Mouse (Mus musculus) embryonic facial prominence, embryonic 15.5 days (tissue): ENCODE data around the gene Nxnl1. TPM values are rescaled to one million over a fixed set of nuclear protein-coding genes. Genes with fewer than 3 reads are reported as not detected.

Experiments used
- ATAC-seq: fragments of 200-750 bp; cut with Nextera tagmentation; 2 replicates; pipeline ENCODE4 v1.8.0; 2017; ENCODE audit warnings: low read depth, moderate TSS enrichment; ENCODE audit not compliant: insufficient number of reproducible peaks, low FRiP score, low TSS enrichment
- H3K27ac ChIP-seq: fragments of 300-500 bp; sonication (generic); replicated peaks from 2 replicates; pipeline ENCODE4 v1.5.1; 2015; ENCODE audit warnings: mild to moderate bottlenecking, inconsistent platforms
- H3K27me3 ChIP-seq: fragments of 300-500 bp; sonication (generic); 2 replicates; pipeline ENCODE4 v1.6.1; 2015; ENCODE audit warnings: inconsistent platforms
- H3K36me3 ChIP-seq: fragments of 300-500 bp; sonication (generic); 2 replicates; pipeline ENCODE4 v1.6.1; 2015; ENCODE audit warnings: mild to moderate bottlenecking, inconsistent platforms
- H3K4me1 ChIP-seq: fragments of 300-500 bp; sonication (generic); 2 replicates; pipeline ENCODE4 v1.6.1; 2015; ENCODE audit warnings: inconsistent platforms
- H3K4me2 ChIP-seq: fragments of 300-500 bp; sonication (generic); replicated peaks from 2 replicates; pipeline ENCODE4 v1.6.1; 2015; ENCODE audit warnings: mild to moderate bottlenecking, inconsistent platforms
- H3K4me3 ChIP-seq: fragments of 300-500 bp; sonication (generic); replicated peaks from 2 replicates; pipeline ENCODE4 v1.5.1; 2015; ENCODE audit warnings: mild to moderate bottlenecking, inconsistent platforms
- H3K9ac ChIP-seq: fragments of 300-500 bp; sonication (generic); 2 replicates; pipeline ENCODE4 v1.6.1; 2015; ENCODE audit warnings: inconsistent platforms
- H3K9me3 ChIP-seq: fragments of 300-500 bp; sonication (generic); replicated peaks from 2 replicates; pipeline ENCODE4 v1.6.1; 2016; ENCODE audit warnings: inconsistent platforms
- WGBS: fragments of 180-500 bp; shearing (Covaris S2); methylation state at CpG from one replicate; pipeline ENCODE4 v1.1.7; 2015; 5-methylcytosine and 5-hydroxymethylcytosine counted together
- polyA plus RNA-seq: library from polyadenylated mRNA; unstranded; fragments of >200 nt; fragmentation: Nextera tagmentation; extraction: Ambion mirVana; gene quantifications from 2 replicates; pipeline ENCODE4 v1.2.1, GENCODE M21; 2015

The Nxnl1 gene
- polyA plus RNA-seq: 0.13 and 0.18 TPM in 2 replicates

DNA sequence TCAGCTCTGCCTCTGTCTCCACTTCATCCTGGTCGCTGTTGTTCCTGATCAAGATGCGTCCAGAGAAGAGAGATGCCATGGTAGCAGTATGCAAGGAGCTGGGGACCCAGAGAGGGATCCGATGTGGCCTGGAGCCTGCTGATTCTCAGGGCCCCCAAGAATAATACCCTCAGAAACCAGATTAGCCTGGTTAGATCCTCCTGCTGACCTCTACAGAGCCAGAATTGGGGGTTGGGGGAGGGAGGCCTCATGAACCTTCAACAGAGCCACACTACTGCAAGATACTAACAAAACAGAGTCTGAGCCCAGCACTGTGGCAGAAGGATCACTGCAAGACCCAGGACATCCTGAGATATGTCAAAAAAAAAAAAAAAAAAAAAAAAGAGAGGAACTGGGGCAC, at the start of gene Nxnl1:
Gene Nxnl1, minus strand, starts transcription at position 101 of the 400 bp plus-strand sequence.
- H3K27ac ChIP-seq: no peak within 1 kb of the TSS
- ATAC-seq: no peak
- H3K9ac ChIP-seq: no peak within 1 kb of the TSS
- no peaks in the 10 kb centered on the region for H3K36me3 ChIP-seq
- H3K27me3 ChIP-seq: peaks cover 21% of the 10 kb centered on the region
- WGBS: 55% methylated on average over 3 of the region's 3 CpGs
- no peak within 1 kb of the TSS for H3K4me3 ChIP-seq
- H3K4me2 ChIP-seq: no peak within 1 kb of the TSS
- 0 out of 2 replicates have a peak, but pooled peaks cover 5% of the 10 kb centered on the region for H3K9me3 ChIP-seq
- peaks cover 30% of the 10 kb centered on the region for H3K4me1 ChIP-seq

DNA sequence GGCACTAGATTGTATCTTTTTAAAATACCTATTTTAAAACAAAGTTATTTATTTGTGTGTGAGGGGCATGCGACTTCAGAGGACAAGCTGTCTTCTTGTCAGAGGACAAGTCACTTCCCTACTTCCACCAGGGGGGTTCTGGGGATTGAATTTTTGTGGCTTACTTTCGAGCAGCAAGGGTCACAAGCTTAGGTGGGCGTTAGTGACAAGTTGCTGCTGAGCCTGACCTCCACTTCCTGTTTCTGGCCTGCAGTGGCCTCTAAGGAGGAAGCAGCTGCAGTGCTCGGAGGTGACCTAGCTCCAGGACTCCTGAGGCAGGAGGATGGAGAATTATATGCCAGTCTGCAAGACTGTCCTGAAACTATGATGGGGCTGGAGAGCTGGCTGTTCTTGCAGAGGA, 47.0 kb upstream of the Nxnl1 start:
- Histone ChIP-seq H3K9ac (no peak overlapping the region), H3K27me3 (no peaks in the 10 kb centered on the region), H3K36me3 (peaks cover 51% of the 10 kb centered on the region), H3K4me3 (no peak overlapping the region), H3K4me2 (no peak overlapping the region), H3K27ac (0 out of 2 replicates have a peak overlapping the region, but pooled peaks have one; percentile 2), H3K4me1 (peaks cover 13% of the 10 kb centered on the region), H3K9me3 (no peaks in the 10 kb centered on the region)
- 40% methylated on average over 4 of the region's 4 CpGs for WGBS
- no peak for ATAC-seq

DNA sequence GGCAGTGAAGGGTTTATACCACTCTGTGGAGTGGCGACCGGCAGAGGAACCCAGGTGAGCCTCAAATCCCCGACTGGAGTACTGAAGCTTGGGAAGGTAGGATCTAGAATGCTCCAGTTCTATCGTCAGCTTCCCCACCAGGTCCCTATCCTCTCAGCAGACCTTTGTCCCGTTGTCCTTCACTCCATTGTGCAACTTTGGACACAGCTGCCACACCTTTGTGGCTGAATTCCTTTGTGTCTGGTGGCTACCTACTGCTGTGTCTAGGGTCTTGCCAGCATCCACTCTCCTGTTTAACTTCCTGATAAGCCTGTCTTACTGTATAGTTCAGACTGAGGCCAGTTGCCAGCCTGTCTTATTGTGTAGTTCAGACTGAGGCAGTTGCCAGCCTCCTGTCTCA, 45.7 kb upstream of the Nxnl1 start:
- Histone ChIP-seq H3K4me1 (peaks cover 13% of the 10 kb centered on the region), H3K36me3 (peaks cover 39% of the 10 kb centered on the region), H3K27ac (no peak overlapping the region), H3K9me3 (no peaks in the 10 kb centered on the region), H3K27me3 (no peaks in the 10 kb centered on the region), H3K4me3 (peak overlapping the region; percentile 88), H3K9ac (peak overlapping the region; percentile 83; the same call in 1 of the 2 replicates), H3K4me2 (peak overlapping the region; percentile 71)
- ATAC-seq: no peak
- 47% methylated on average over 5 of the region's 5 CpGs for WGBS

DNA sequence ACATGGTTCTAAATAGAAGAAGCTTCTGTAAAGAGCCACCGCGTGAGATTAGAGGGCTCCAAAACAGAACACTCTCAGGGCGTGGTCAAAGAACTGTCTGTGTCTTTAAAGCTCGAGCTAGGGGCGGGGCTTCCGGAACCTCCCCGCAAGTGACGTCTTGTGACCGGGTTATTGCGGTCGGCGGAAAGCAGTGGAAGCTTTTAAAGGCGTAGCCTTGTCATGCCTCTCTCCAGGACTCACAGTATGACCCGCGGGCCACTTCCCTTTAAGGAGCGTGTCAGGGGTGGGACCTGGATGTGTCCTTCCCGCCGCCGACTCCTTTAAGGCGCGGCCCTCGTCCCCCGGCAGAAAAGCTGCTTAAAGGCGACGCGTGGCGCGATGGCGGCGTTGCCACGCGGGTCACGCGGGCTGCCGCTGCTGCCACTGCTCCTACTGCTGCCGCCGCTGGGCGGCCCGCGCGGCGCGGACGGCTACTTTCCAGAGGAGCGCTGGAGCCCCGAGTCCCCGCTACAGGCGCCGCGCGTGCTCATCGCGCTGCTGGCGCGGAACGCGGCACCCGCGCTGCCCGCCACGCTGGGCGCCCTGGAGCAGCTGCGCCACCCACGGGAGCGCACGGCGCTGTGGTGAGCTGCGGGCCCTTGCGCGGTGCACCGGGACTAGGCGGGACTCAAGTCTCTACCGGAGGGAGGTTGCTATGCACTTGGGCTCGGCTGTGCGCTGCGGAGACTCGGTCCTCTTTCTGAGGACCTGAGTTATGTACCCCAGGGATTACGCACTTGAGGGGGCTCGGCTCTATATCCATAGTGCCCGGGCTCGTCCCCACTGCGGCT, 44.6 kb upstream of the Nxnl1 start, which contains the start of gene Colgalt1:
Gene Colgalt1, plus strand, starts transcription at position 177 of the 830 bp plus-strand sequence.
- Histone ChIP-seq H3K27ac (peak within 1 kb of the TSS; percentile 94), H3K4me3 (peak within 1 kb of the TSS; percentile 88), H3K4me2 (peak within 1 kb of the TSS; percentile 71), H3K4me1 (peaks cover 13% of the 10 kb centered on the region), H3K27me3 (no peaks in the 10 kb centered on the region), H3K9me3 (no peaks in the 10 kb centered on the region), H3K36me3 (peaks cover 28% of the 10 kb centered on the region), H3K9ac (peak within 1 kb of the TSS; percentile 83)
- WGBS: under 1% methylated on average over 82 of the region's 82 CpGs
- peak; percentile 100 for ATAC-seq

DNA sequence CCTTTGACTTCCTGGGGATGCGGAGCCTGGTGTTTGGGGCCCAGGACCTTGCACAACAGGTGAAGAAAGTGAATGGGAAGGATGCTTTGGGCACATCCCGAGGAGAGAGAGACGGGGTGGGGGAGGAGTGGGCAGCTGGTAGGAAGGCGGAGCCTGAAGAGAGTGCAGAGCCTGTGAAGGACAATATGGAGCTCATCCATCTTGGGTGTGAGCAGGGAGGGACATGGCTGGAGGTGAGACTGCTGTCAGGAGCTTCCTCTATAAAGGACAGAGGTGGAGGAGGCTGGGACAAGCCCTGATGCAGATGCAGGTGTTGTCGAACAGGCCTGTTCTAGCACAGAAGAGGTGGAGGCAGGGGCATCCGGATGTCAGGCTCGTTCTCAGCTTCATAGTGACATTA, 37.6 kb upstream of the Nxnl1 start:
- H3K27me3 ChIP-seq: peaks cover 30% of the 10 kb centered on the region
- H3K4me3 ChIP-seq: no peak overlapping the region
- H3K9ac ChIP-seq: no peak overlapping the region
- no peak overlapping the region for H3K4me2 ChIP-seq
- H3K9me3 ChIP-seq: no peaks in the 10 kb centered on the region
- 55% methylated on average over 7 of the region's 7 CpGs for WGBS
- ATAC-seq: no peak
- 0 out of 2 replicates have a peak, but pooled peaks cover 5% of the 10 kb centered on the region for H3K36me3 ChIP-seq
- peaks cover 19% of the 10 kb centered on the region for H3K4me1 ChIP-seq
- H3K27ac ChIP-seq: no peak overlapping the region

DNA sequence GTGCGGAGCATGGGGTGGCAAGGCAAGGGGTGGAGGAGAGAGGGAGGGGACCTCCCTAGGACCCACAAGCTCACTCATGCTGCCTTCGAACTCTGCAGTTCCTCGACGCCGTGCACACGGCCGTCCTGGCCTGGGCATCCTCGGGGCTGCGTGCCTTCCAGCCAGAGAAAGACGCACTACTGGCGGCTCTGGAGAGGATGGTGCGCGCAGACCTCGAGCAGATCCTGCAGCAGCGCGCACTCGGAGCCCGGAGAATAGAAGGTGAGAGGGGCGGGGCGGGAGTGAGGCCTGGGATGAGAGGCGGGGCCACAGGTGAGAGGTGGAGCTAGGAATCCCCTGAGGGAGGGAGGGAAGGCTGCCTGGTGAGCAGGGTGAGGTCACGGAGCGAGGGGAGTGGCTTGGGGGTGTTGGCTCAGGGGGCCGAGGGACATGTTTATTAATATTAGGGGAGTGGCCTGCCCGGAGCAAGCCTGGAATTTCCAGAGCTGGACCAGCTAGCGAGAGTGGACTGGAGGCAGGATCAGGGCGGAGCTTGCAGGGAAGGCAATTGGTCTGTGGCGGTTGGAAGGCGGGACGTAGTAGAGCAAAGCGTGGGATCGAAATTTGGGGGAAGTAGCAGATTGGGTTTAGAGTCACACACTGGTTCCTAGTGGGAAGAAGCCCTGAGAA, 36.4 kb upstream of the Nxnl1 start:
- Histone ChIP-seq H3K9me3 (no peaks in the 10 kb centered on the region), H3K27ac (0 out of 2 replicates have a peak overlapping the region, but pooled peaks have one; percentile 34), H3K27me3 (peaks cover 30% of the 10 kb centered on the region), H3K9ac (peak overlapping the region; percentile 12; the same call in 1 of the 2 replicates), H3K4me2 (peak overlapping the region; percentile 67), H3K36me3 (0 out of 2 replicates have a peak, but pooled peaks cover 5% of the 10 kb centered on the region), H3K4me3 (peak overlapping the region; percentile 40), H3K4me1 (peaks cover 19% of the 10 kb centered on the region)
- ATAC-seq: peak; percentile 77
- WGBS: 2% methylated on average over 32 of the region's 32 CpGs

DNA sequence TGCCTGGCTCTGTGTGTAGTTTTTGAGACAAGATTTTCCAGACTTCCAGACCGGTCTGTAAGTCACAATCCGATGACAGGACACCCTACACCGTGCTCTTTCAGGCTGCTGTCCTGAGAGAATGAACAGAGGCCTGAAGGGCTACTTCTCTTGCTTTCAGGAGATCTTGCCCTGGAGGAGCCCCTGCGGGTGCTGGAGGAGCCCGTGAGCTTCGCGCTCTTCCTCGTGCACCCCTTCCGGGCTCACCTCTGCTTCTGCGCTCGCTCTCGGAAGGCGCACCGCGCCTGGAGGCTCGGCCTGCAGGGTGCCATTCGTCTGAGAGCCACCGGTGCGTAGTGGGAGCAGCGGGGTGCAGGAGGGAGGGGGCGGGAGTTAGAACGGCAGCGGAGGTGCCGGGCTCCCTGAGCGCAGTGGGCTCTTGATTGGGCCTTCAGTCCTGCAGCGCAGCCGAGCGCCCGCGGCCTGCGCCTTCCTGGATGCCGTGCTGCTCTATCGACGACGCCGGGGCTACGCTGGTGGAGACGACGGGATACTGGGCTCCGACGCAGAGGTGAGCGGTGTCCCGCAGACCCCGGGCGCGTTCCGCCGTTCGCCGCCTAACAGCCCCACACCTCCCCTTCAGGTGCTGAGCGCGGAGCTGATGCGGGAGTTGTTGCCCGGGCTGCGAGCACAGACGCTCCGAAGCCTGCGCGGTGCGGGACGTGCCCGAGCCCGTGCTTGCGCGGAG, 35.7 kb upstream of the Nxnl1 start:
- no peaks in the 10 kb centered on the region for H3K9me3 ChIP-seq
- no peak overlapping the region for H3K27ac ChIP-seq
- peak overlapping the region; percentile 12; the same call in 1 of the 2 replicates for H3K9ac ChIP-seq
- H3K4me1 ChIP-seq: peaks cover 21% of the 10 kb centered on the region
- 0 out of 2 replicates have a peak, but pooled peaks cover 5% of the 10 kb centered on the region for H3K36me3 ChIP-seq
- H3K27me3 ChIP-seq: peaks cover 30% of the 10 kb centered on the region
- H3K4me2 ChIP-seq: peak overlapping the region; percentile 67
- WGBS: 2% methylated on average over 65 of the region's 65 CpGs
- ATAC-seq: peak; percentile 5; the same call in 1 of the 2 replicates
- H3K4me3 ChIP-seq: peak overlapping the region; percentile 40

DNA sequence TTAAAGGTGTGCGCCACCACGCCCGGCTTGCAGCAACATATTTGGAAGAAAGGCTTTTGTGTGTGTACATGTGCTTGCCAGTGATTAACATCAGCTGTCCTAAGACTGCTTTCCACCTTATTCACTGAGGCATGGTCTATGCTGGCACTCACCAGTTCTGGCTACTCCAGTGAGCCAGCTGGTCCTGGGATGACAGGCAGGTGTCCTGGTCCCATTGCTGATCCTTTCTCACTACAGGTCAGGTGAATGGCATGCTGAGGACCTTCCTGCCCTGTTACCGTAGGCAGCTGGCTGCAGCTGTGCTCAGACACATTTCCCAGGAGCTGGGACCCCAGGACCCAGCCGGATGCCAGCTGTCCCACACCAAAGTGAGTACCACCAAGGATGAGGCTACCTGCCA, 32.4 kb upstream of the Nxnl1 start:
- Histone ChIP-seq H3K4me2 (no peak overlapping the region), H3K9ac (no peak overlapping the region), H3K27me3 (peaks cover 30% of the 10 kb centered on the region), H3K9me3 (no peaks in the 10 kb centered on the region), H3K4me1 (peaks cover 37% of the 10 kb centered on the region), H3K27ac (no peak overlapping the region), H3K36me3 (0 out of 2 replicates have a peak, but pooled peaks cover 5% of the 10 kb centered on the region), H3K4me3 (no peak overlapping the region)
- 89% methylated on average over 5 of the region's 5 CpGs for WGBS
- no peak for ATAC-seq

DNA sequence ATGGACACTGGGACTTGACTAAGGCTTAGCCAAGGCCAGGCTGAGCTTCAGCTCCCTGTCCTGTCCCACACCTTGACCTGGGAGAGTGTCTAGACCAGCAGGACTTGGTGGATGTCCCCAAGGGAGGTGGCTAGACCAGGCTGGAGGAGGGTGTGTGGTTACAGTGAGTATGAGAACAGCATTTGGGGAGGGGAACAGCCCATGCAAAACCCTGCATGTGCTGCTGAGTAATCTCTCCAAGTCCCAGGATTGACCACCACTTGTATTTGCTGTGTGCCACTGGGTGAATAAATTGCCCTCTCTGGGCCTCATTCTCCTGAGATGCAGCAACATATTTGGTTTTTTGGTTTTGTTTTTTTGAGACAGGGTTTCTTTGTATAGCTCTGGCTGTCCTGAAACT, 32.0 kb upstream of the Nxnl1 start:
- no peak for ATAC-seq
- Histone ChIP-seq H3K36me3 (0 out of 2 replicates have a peak, but pooled peaks cover 5% of the 10 kb centered on the region), H3K9me3 (no peaks in the 10 kb centered on the region), H3K27me3 (peaks cover 28% of the 10 kb centered on the region), H3K4me1 (peaks cover 36% of the 10 kb centered on the region), H3K27ac (no peak overlapping the region), H3K4me2 (no peak overlapping the region), H3K4me3 (no peak overlapping the region), H3K9ac (no peak overlapping the region)

DNA sequence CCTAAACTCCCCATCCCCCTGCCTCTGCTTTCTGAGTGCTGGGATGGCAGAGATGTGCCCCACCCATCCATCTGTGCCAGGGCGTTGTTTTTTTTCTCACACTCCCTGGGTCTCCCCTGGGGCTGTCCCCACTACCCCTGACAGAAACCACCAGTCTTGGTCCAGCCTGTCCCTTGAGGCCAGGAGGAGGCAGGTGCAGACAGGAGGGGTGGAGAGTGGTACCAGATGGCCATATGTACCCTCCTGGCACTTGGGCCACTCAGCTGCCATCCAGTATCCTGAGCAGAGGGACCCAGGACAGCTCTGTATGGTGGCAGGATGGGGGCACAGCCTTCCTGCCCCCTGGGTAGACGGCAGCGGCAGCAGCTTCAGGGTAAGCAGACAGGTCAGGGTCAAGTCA, 31.1 kb upstream of the Nxnl1 start, which contains the start of gene Fam129c:
Gene Fam129c, plus strand, starts transcription at position 198 of the 400 bp plus-strand sequence.
- Histone ChIP-seq H3K4me3 (no peak within 1 kb of the TSS), H3K27ac (0 out of 2 replicates have a peak within 1 kb of the TSS, but pooled peaks have one; percentile 17), H3K36me3 (0 out of 2 replicates have a peak, but pooled peaks cover 5% of the 10 kb centered on the region), H3K9ac (no peak within 1 kb of the TSS), H3K4me2 (no peak within 1 kb of the TSS), H3K4me1 (peaks cover 36% of the 10 kb centered on the region), H3K9me3 (no peaks in the 10 kb centered on the region), H3K27me3 (peaks cover 18% of the 10 kb centered on the region)
- ATAC-seq: no peak
- 78% methylated on average over 3 of the region's 3 CpGs for WGBS
